Mouse (Mus musculus) heart, postnatal 0 days (tissue): ENCODE measurements around the gene Mrgpre.
A peak's percentile ranks its signal among the peaks of the same experiment; 100 is the strongest.

Experiments used
- CTCF ChIP-seq: IDR thresholded peaks from 2 replicates; pipeline ENCODE4 v1.5.1; 2016; ENCODE audit warnings: antibody characterized with exemption, control low read depth, low read depth
- EP300 ChIP-seq: IDR thresholded peaks from 2 replicates; pipeline ENCODE4 v1.6.1; 2016; ENCODE audit warnings: antibody characterized with exemption, low read depth

DNA sequence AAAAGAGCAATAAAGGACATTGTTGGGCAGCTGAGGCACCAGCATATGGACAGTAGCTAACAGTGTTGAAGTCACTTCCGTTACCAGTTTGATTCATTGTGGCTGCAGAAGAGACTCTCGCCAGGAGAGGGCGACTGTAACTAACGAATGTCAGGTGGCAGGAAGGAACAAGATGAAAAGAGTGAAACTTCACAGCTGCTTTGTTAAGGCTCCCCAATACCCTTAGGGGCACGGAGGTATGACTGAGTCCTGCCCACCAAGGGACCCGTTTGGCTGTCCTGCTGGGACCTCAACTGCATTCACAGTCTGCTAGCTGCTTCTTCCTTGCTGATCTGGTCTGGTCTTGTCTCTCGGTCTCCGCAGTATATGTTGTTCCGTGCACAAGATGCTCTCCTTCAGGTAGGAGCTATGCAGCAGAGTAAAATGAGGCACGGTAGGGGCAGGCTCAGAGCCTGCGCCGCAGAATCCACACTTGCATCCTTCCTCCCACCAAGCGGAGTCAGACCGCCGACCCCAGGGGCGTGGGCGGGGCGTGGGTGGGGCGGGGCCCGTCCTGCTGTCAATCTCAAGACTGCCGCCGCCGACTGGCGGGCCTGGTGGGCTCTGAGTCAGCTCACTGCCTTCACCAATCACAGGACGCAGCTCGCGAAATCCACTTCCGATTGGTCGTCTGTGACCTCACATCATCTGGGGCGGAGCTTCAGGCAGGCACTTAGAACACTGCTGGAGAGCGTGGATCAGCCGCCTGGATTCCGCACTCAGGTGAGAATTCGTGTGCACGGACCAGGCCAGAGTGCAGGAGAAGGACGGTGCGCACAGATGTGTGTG is 45.4 kb upstream of the Mrgpre start:
- TF ChIP-seq CTCF (peak; percentile 88), EP300 (0 out of 2 replicates have a peak, but pooled peaks have one; percentile 46)
